Mouse (Mus musculus): Measurements from ENCODE around the gene Spaca3. TPM values are rescaled to one million over a fixed set of nuclear protein-coding genes. Genes with fewer than 3 reads are reported as not detected.

The Spaca3 gene
- polyA plus RNA-seq (2014; fragmentation: Nextera tagmentation; extraction: Ambion mirVana), result not detected in 2 replicates

DNA sequence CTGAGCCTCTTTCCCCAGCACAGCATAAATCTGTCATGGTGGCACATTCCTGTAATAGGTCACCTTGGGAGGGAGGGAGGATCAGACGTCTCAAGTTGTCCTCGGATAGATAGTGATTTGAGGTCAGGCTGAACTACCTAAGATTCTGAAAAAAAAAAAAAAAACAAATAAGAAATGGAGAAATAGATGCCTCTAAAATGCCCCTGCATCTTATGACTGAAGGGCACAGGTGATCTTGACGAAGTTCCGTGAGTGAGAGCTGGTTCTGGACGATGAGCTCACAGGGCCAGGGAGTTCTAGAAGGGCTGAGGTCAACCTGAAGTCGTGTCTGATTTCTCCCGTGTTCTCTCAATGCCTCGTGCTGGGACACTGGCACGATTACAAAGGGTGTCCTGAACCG, at the start of gene Spaca3:
Gene Spaca3, plus strand, starts transcription at position 301 of the 400 bp plus-strand sequence.
- no peak within 1 kb of the TSS for H3K9ac ChIP-seq (ENCODE audit: low read length)
- peaks cover under 1% of the 10 kb centered on the region; the same call in 1 of the 2 replicates for H3K27me3 ChIP-seq (ENCODE audit: control insufficient read depth, insufficient read depth, low read length)
- no peaks in the 10 kb centered on the region for H3K9me3 ChIP-seq (ENCODE audit: control insufficient read depth, low read length)
- no peak for ATAC-seq (ENCODE audit: insufficient number of reproducible peaks, insufficient read depth, low FRiP score, low read depth)
- 71% methylated on average over 10 of the region's 10 CpGs for WGBS
- no peaks in the 10 kb centered on the region for H3K36me3 ChIP-seq (ENCODE audit: control insufficient read depth, insufficient read depth, low read length)
- no peak within 1 kb of the TSS for H3K27ac ChIP-seq (replicated peaks in 1 of 2; ENCODE audit: control insufficient read depth in 1 of 2, insufficient read depth in 1 of 2, low read depth in 2 of 2, low read length in 2 of 2)
- H3K4me3 ChIP-seq (ENCODE audit: control insufficient read depth in 1 of 2, insufficient read depth in 1 of 2, low read depth in 1 of 2, low read length in 2 of 2), result no peak within 1 kb of the TSS
- 0 out of 4 replicates have a peak, but pooled peaks cover 0 to 3% of the 10 kb centered on the region in 2 experiments for H3K4me1 ChIP-seq (ENCODE audit: control insufficient read depth in 2 of 2, insufficient read depth in 2 of 2, low read length in 2 of 2)
- no peak within 1 kb of the TSS for H3K4me2 ChIP-seq (ENCODE audit: low read length)

DNA sequence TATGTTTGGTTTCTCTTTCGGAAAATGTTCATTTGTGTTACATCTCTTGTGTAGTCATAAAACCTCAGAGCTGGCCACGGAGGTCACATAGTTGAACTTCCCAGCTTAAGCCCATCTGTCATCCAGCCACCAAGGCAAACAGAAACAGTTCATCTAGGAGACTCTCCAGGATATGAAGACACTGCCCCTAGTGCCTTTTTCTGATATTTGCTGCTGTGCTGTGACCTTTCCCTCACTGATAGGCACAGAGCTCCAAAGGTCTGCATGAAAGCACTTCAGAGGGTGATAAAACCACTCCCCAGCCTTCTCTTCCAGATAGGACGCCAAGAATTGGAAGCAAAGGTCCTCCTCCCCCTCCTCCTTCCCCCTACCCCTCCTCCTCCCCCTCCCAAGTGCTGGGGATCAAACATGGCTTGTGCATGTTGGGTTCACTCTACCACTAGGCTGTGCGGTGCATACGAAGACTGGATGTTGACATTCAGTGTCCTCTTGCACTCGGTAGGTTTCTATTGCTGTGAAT, 49.6 kb upstream of the Spaca3 start:
- Histone ChIP-seq H3K9ac (ENCODE audit: low read length) (no peak overlapping the region), H3K9me3 (ENCODE audit: control insufficient read depth, low read length) (0 out of 2 replicates have a peak, but pooled peaks cover 3% of the 10 kb centered on the region), H3K4me1 (ENCODE audit: control insufficient read depth in 2 of 2, insufficient read depth in 2 of 2, low read length in 2 of 2) (peaks cover 10 to 18% of the 10 kb centered on the region in 2 experiments), H3K27me3 (ENCODE audit: control insufficient read depth, insufficient read depth, low read length) (no peaks in the 10 kb centered on the region), H3K27ac (replicated peaks in 1 of 2; ENCODE audit: control insufficient read depth in 1 of 2, insufficient read depth in 1 of 2, low read depth in 2 of 2, low read length in 2 of 2) (no peak overlapping the region), H3K4me2 (ENCODE audit: low read length) (no peak overlapping the region), H3K36me3 (ENCODE audit: control insufficient read depth, insufficient read depth, low read length) (peaks cover 13% of the 10 kb centered on the region), H3K4me3 (ENCODE audit: control insufficient read depth in 1 of 2, insufficient read depth in 1 of 2, low read depth in 1 of 2, low read length in 2 of 2) (no peak overlapping the region)
- WGBS, result 66% methylated on average over 6 of the region's 6 CpGs
- ATAC-seq (ENCODE audit: insufficient number of reproducible peaks, insufficient read depth, low FRiP score, low read depth), result no peak

DNA sequence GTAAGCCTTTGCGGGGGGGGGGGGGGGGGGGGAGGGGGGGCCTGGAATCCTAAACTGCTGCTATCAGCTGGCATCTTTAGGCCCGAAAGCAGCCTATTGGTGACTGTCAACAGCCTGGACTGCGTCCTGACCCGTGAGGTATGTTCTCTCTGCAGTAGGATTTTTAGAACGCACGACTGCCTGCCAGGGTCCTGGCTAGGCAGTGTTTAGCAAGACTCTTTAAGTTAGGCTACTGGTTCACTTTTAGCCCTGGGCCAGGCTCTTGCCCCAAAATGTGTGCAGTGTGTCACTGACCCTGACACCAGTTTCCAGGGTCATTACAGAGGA, 48.5 kb upstream of the Spaca3 start:
- Histone ChIP-seq H3K4me3 (ENCODE audit: control insufficient read depth in 1 of 2, insufficient read depth in 1 of 2, low read depth in 1 of 2, low read length in 2 of 2) (peak overlapping the region; percentile 70 to 83), H3K27me3 (ENCODE audit: control insufficient read depth, insufficient read depth, low read length) (no peaks in the 10 kb centered on the region), H3K27ac (replicated peaks in 1 of 2; ENCODE audit: control insufficient read depth in 1 of 2, insufficient read depth in 1 of 2, low read depth in 2 of 2, low read length in 2 of 2) (peak overlapping the region; percentile 84 to 92), H3K36me3 (ENCODE audit: control insufficient read depth, insufficient read depth, low read length) (peaks cover 23% of the 10 kb centered on the region), H3K9ac (ENCODE audit: low read length) (peak overlapping the region; percentile 89), H3K4me2 (ENCODE audit: low read length) (peak overlapping the region; percentile 84), H3K9me3 (ENCODE audit: control insufficient read depth, low read length) (0 out of 2 replicates have a peak, but pooled peaks cover 3% of the 10 kb centered on the region), H3K4me1 (ENCODE audit: control insufficient read depth in 2 of 2, insufficient read depth in 2 of 2, low read length in 2 of 2) (peaks cover 10 to 19% of the 10 kb centered on the region in 2 experiments)
- no peak for ATAC-seq (ENCODE audit: insufficient number of reproducible peaks, insufficient read depth, low FRiP score, low read depth)
- WGBS, result 20% methylated on average over 6 of the region's 6 CpGs

DNA sequence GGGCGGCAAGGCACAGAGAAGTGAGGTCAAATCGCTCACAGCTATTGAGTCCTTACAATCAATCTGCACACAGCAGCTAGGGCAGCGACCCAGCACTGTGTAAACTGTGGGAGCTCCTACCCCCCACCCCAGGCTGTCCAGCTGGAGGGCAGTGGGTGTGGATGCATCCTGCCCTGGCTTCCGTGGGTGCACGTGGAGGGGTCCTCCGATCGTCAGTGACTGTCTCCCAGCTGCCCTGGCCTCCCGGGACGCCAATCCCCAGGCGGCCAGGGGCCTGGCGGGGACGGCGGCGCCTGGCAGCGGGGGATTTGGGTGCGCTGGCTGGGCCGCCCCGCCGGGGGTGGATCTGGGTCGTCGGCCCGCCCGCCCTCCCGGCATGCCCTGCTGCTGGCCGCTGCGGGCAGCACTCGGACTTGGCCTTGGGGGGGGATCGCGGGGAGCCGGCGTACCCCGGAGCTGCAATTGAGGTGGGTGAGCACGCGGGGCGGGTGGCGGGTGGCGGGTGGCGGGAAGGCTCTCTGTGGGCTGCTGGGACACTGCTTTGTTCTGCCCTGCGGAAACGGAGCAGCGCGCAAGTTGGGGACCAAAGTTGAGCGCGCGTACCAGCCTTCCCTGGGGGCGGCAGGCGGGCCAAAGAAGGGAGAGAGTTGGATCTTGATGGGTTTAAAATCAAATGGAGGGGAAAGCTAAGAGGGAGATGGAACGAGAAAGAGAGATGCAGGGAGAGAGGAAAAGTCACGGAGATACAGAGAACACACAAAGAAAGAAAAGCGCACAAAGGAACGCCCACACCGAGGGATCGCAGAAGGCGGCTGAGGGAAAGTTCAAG, 48.0 kb upstream of the Spaca3 start, which contains the start of gene Tmem98:
Gene Tmem98, plus strand, starts transcription at position 183 of the 829 bp plus-strand sequence.
- Histone ChIP-seq H3K27me3 (ENCODE audit: control insufficient read depth, insufficient read depth, low read length) (no peaks in the 10 kb centered on the region), H3K9ac (ENCODE audit: low read length) (peak within 1 kb of the TSS; percentile 89)
- 1% methylated on average over 45 of the region's 54 CpGs for WGBS

DNA sequence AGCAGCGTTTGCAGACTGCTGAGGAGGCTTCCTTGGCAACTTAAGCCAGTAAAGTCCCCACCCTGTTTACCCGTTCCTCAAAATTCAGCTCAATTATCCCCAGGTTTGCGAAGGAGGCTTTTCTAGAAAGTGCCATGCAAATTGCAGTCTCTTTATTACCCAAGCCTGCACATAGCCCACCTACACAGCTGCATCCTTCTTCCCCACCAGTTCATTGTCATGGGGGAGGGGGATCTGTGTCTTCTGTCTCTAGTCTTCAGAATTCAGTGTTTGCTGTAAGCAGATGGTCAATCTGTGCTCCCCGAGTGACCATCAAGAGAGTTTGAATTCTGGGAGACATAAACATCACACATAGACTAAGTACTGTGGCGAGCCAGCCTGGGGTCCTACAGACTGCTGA, 47.0 kb upstream of the Spaca3 start:
- 31% methylated on average over 5 of the region's 5 CpGs for WGBS
- H3K36me3 ChIP-seq (ENCODE audit: control insufficient read depth, insufficient read depth, low read length), result peaks cover 36% of the 10 kb centered on the region
- H3K27me3 ChIP-seq (ENCODE audit: control insufficient read depth, insufficient read depth, low read length), result no peaks in the 10 kb centered on the region
- peak overlapping the region; percentile 70 to 83 for H3K4me3 ChIP-seq (ENCODE audit: control insufficient read depth in 1 of 2, insufficient read depth in 1 of 2, low read depth in 1 of 2, low read length in 2 of 2)
- no peak for ATAC-seq (ENCODE audit: insufficient number of reproducible peaks, insufficient read depth, low FRiP score, low read depth)
- peaks cover 10 to 20% of the 10 kb centered on the region in 2 experiments for H3K4me1 ChIP-seq (ENCODE audit: control insufficient read depth in 2 of 2, insufficient read depth in 2 of 2, low read length in 2 of 2)
- H3K9me3 ChIP-seq (ENCODE audit: control insufficient read depth, low read length), result no peaks in the 10 kb centered on the region
- H3K27ac ChIP-seq (replicated peaks in 1 of 2; ENCODE audit: control insufficient read depth in 1 of 2, insufficient read depth in 1 of 2, low read depth in 2 of 2, low read length in 2 of 2), result peak overlapping the region in 1 of 2 experiments; percentile 84; a peak in 1 of 4 replicates
- H3K9ac ChIP-seq (ENCODE audit: low read length), result peak overlapping the region; percentile 89
- peak overlapping the region; percentile 84 for H3K4me2 ChIP-seq (ENCODE audit: low read length)

More for the DNA sequence above, 48.0 kb upstream of the Spaca3 start, which contains the start of gene Tmem98:
- Histone ChIP-seq H3K36me3 (ENCODE audit: control insufficient read depth, insufficient read depth, low read length) (peaks cover 27% of the 10 kb centered on the region), H3K4me2 (ENCODE audit: low read length) (peak within 1 kb of the TSS; percentile 84), H3K4me3 (ENCODE audit: control insufficient read depth in 1 of 2, insufficient read depth in 1 of 2, low read depth in 1 of 2, low read length in 2 of 2) (peak within 1 kb of the TSS; percentile 70 to 83), H3K4me1 (ENCODE audit: control insufficient read depth in 2 of 2, insufficient read depth in 2 of 2, low read length in 2 of 2) (peaks cover 10 to 20% of the 10 kb centered on the region in 2 experiments), H3K9me3 (ENCODE audit: control insufficient read depth, low read length) (no peaks in the 10 kb centered on the region), H3K27ac (replicated peaks in 1 of 2; ENCODE audit: control insufficient read depth in 1 of 2, insufficient read depth in 1 of 2, low read depth in 2 of 2, low read length in 2 of 2) (peak within 1 kb of the TSS; percentile 84 to 92)
- peak; percentile 69 for ATAC-seq (ENCODE audit: insufficient number of reproducible peaks, insufficient read depth, low FRiP score, low read depth)

DNA sequence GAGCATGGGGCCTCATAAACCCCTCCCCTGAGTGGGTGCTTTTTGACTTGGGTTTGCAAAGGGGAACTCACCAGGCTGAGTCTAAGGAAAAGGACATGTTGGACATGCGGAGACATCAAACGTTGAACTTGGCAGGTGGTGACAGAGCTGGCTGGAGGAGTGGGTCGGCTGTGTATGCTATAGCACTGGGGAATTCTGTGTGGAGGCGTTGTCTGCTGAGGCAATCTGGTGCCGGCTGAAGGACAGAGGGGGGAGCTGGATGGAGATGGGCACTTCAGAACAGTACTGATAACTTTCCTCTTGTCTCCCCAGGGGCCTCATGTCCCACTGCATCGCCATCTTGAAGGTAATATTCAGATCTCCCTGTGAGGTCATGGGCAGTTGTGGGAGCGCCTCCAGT, 42.8 kb upstream of the Spaca3 start:
- no peak overlapping the region for H3K27ac ChIP-seq (replicated peaks in 1 of 2; ENCODE audit: control insufficient read depth in 1 of 2, insufficient read depth in 1 of 2, low read depth in 2 of 2, low read length in 2 of 2)
- no peak overlapping the region for H3K4me2 ChIP-seq (ENCODE audit: low read length)
- peaks cover 61% of the 10 kb centered on the region for H3K36me3 ChIP-seq (ENCODE audit: control insufficient read depth, insufficient read depth, low read length)
- no peak overlapping the region for H3K9ac ChIP-seq (ENCODE audit: low read length)
- ATAC-seq (ENCODE audit: insufficient number of reproducible peaks, insufficient read depth, low FRiP score, low read depth), result no peak
- H3K27me3 ChIP-seq (ENCODE audit: control insufficient read depth, insufficient read depth, low read length), result no peaks in the 10 kb centered on the region
- WGBS, result 54% methylated on average over 7 of the region's 7 CpGs
- peaks cover 21 to 30% of the 10 kb centered on the region in 2 experiments for H3K4me1 ChIP-seq (ENCODE audit: control insufficient read depth in 2 of 2, insufficient read depth in 2 of 2, low read length in 2 of 2)
- H3K9me3 ChIP-seq (ENCODE audit: control insufficient read depth, low read length), result no peaks in the 10 kb centered on the region
- no peak overlapping the region for H3K4me3 ChIP-seq (ENCODE audit: control insufficient read depth in 1 of 2, insufficient read depth in 1 of 2, low read depth in 1 of 2, low read length in 2 of 2)

GRCm38 (mm10) chr11:80818060-80818697, 40.0 kb upstream of the Spaca3 start:
- peak overlapping the region; percentile 92 to 94 for H3K27ac ChIP-seq (replicated peaks in 1 of 2; ENCODE audit: control insufficient read depth in 1 of 2, insufficient read depth in 1 of 2, low read depth in 2 of 2, low read length in 2 of 2)
- H3K9ac ChIP-seq (ENCODE audit: low read length), result peak overlapping the region; percentile 38; the same call in 1 of the 2 replicates
- H3K36me3 ChIP-seq (ENCODE audit: control insufficient read depth, insufficient read depth, low read length), result peaks cover 70% of the 10 kb centered on the region
- H3K27me3 ChIP-seq (ENCODE audit: control insufficient read depth, insufficient read depth, low read length), result no peaks in the 10 kb centered on the region
- ATAC-seq (ENCODE audit: insufficient number of reproducible peaks, insufficient read depth, low FRiP score, low read depth), result peak; percentile 72
- peaks cover 15 to 21% of the 10 kb centered on the region in 2 experiments for H3K4me1 ChIP-seq (ENCODE audit: control insufficient read depth in 2 of 2, insufficient read depth in 2 of 2, low read length in 2 of 2)
- peak overlapping the region; percentile 51 for H3K4me2 ChIP-seq (ENCODE audit: low read length)
- 9% methylated on average over 11 of the region's 11 CpGs for WGBS
- peak overlapping the region; percentile 12 to 13 for H3K4me3 ChIP-seq (ENCODE audit: control insufficient read depth in 1 of 2, insufficient read depth in 1 of 2, low read depth in 1 of 2, low read length in 2 of 2)
- H3K9me3 ChIP-seq (ENCODE audit: control insufficient read depth, low read length), result no peaks in the 10 kb centered on the region

All from heart, embryonic 14.5 days (tissue).